Mouse (Mus musculus): ENCODE results near the gene Zfp629.

Gene Zfp629

DNA sequence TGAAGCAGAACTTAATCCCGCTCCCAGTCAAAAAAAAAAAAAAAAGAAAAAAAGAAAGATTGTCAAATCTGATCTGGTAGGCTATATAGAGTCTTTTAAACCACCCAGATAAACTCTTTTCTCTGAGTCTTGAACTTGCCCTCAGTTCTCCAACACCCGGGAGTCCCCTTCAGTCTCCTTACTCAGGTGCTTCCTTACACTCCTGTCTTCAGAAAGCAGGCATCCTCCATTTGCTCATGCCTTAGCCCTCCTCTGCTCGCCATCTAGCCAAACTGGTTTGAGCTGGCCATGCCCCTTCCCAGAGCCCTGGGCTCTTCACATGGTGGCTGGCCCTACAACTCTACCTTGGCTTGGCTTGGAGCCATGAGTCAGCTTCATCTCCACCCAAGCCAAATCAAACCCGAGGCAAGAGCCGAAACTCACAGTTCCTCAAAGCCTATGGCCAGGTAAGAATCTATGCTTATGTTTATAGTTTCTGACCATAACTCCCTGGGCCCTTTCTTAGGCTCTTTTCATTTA, 54.2 kb downstream of the Zfp629 start, which contains the start of gene Tmem265:
Gene Tmem265 (plus strand): TSS at position 51 of the 519 bp plus-strand sequence.
- no peak for DNase-seq

- DNase-seq = no peak
Measured at GRCm38 (mm10) chr7:127560580-127560979, 55.0 kb downstream of the Zfp629 start.
